Mouse (Mus musculus) ovary, adult 10 weeks (tissue): ENCODE measurements around the gene Mrgpra6. TPM values are rescaled to one million over a fixed set of nuclear protein-coding genes. Genes with fewer than 3 reads are reported as not detected.

Experiments used
- polyA plus RNA-seq: library from polyadenylated mRNA; stranded (reverse); fragments of 350-450 nt; fragmentation: Illumina TruSeq; extraction: RNeasy Lipid Tissue Mini Kit (QIAGEN cat#74804); gene quantifications from one replicate; pipeline ENCODE4 v1.2.3, GENCODE M21; 2014

The Mrgpra6 gene
- not detected for polyA plus RNA-seq

GRCm38 (mm10) chr7:47204830-47205229, at the start of gene Mrgpra6:
TSS of gene Mrgpra6 (minus strand) at chr7:47204920.

DNA sequence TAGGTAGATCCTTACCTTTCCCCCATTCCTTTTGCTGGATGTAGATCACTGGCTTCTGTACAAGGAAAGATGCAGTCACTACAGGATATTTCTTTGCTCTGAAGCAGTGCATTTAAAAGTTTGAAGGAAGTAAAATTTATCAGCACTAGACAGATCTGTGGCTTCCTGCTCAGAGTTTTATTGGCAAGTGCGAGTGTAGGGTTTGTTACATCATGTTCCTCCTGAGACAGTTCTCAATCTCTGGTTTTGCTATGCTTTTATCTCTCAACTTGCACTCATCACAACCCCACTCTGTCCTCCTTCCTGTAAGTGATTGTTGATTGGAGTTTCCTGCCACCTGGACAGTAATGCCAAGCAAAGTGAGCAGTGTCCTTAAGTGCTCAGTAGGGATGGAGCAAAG, 48.0 kb upstream of the Mrgpra6 start, which contains the start of gene Mrgpra9:
Gene Mrgpra9, minus strand, starts transcription at position 79 of the 400 bp plus-strand sequence.

Other genes with a start within 250 kb of the Mrgpra6 start
- 41.9 TPM for gene Uevld, start 246.4 kb downstream of the Mrgpra6 start, polyA plus RNA-seq
- gene Gm9999, start 221.3 kb downstream of the Mrgpra6 start, polyA plus RNA-seq, result not detected
- gene Spty2d1, start 196.5 kb downstream of the Mrgpra6 start, polyA plus RNA-seq, result 73.8 TPM
- gene Tmem86a, start 154.3 kb downstream of the Mrgpra6 start, polyA plus RNA-seq, result 16.7 TPM
- gene Ptpn5, start 71.2 kb downstream of the Mrgpra6 start, polyA plus RNA-seq, result 0.54 TPM
- not detected for gene Mrgpra9, start 47.9 kb upstream of the Mrgpra6 start, polyA plus RNA-seq
- gene Mrgpra1, start 149.3 kb upstream of the Mrgpra6 start, polyA plus RNA-seq, result not detected
- gene Mrgpra2a, start 247.2 kb upstream of the Mrgpra6 start, polyA plus RNA-seq, result not detected